Mouse (Mus musculus): ENCODE results near the gene Bahcc1.

Bahcc1 gene

DNA sequence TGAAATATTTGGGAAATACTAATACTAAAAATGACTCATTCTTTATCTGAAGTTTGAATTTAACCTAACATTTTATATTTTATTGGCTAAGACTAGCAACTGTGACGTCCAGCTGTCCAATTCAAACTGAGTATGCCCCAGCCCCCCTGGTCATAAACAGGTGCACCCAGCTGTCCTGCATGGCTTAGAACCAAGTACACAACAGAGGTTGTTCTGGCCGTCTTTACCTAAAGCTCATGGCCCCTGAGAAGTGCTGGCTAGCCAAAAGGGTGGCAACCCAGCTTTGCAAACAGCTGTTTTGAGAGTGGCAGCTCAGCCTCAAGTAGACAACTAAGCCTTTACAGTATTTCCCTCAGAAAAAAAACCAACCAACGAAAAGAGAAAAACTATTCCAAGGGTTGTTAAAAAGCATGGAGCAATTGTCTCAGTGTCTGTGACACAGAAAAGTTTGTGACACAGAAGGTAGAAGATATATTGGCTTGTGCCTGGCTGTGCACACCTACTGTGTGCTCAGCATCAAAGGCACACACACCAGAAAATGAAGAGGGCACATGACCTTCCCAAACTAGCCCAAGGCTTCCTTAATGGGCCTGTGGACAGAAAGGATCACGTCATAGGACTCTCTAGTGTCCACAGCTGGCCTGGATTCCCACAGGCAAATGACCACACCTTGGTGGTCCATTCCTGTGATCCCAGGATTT is 65.8 kb downstream of the Bahcc1 start:
- in situ Hi-C loops (cut with MboI; ENCODE audit: low pct_unique_long_range_greater_than_20kb in 1 of 2, low sequenced_read_pairs in 2 of 2, unreplicated experiment in 1 of 2): no loop called here

DNA sequence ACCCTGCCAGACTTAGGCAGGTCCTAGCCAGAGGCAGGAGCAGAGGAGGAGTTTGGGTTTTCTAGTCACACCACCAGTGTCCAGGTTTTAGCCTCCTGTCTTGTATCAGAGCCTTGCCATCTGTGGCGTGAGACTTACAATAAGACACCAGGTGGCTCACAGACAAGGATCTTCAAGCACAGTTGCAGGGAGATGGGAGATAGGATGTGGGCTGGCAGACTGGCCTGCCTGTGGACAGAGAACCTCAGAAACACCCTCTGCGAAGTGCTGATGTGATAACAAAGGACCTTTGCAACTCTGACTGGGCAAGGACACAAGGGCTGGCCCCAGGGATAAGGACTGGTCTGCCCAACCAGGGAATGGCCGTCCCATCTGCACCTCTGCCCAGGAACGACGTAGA is 66.7 kb downstream of the Bahcc1 start:
- in situ Hi-C loops (cut with MboI; ENCODE audit: low pct_unique_long_range_greater_than_20kb in 1 of 2, low sequenced_read_pairs in 2 of 2, unreplicated experiment in 1 of 2): no loop called here

GRCm38 (mm10) chr11:120303119-120303518 is 70.4 kb downstream of the Bahcc1 start:
- in situ Hi-C loops (cut with MboI; ENCODE audit: low pct_unique_long_range_greater_than_20kb in 1 of 2, low sequenced_read_pairs in 2 of 2, unreplicated experiment in 1 of 2): loop anchor here in 1 of 2 experiments (10.0 kb wide), 1 partner anchor 78 kb away; no protein-coding TSS in a partner anchor

DNA sequence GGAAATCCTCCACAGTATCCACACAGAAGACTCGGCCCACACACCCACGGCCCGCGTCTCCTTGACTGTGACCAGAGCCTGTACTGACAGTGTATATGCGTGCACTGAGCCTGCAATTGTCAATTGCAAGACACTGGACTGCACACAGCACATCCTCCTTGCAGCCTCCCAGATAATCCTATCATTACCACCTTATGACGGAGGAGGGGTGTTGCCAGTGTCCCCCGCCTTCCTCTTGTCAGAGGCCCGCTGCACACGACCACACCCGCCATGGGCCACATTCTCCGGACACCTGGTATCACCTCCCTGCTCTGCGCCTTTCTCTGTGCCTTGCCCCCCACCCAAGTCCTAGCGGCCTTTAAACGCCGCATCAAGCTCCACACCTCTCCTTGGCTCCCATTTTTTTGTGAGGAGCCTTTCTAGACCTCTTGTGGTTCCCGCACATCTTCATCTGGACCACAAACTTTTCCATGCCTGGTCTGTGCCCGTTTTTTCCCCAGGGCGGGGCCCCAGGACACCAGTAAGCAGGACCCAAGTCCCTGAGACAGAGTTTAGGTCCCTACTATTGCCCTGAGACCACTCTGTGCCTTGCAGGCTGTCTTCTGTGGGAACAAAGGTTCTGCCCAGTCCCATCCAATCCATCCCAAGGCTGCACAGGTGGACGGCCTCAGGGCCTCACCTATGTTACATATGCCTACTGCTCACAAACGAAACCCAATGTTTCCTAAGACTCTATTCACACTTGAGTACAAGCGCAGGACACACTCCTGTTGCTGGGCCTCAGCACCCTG is 71.0 kb downstream of the Bahcc1 start:
- in situ Hi-C loops (cut with MboI; ENCODE audit: low pct_unique_long_range_greater_than_20kb in 1 of 2, low sequenced_read_pairs in 2 of 2, unreplicated experiment in 1 of 2): loop anchor here in 1 of 2 experiments (10.0 kb wide), 1 partner anchor 79 kb away; no protein-coding TSS in a partner anchor

GRCm38 (mm10) chr11:120304350-120304694 is 71.6 kb downstream of the Bahcc1 start:
- in situ Hi-C loops (cut with MboI; ENCODE audit: low pct_unique_long_range_greater_than_20kb in 1 of 2, low sequenced_read_pairs in 2 of 2, unreplicated experiment in 1 of 2): loop anchor here in 1 of 2 experiments (10.0 kb wide), 1 partner anchor 80 kb away; no protein-coding TSS in a partner anchor

DNA sequence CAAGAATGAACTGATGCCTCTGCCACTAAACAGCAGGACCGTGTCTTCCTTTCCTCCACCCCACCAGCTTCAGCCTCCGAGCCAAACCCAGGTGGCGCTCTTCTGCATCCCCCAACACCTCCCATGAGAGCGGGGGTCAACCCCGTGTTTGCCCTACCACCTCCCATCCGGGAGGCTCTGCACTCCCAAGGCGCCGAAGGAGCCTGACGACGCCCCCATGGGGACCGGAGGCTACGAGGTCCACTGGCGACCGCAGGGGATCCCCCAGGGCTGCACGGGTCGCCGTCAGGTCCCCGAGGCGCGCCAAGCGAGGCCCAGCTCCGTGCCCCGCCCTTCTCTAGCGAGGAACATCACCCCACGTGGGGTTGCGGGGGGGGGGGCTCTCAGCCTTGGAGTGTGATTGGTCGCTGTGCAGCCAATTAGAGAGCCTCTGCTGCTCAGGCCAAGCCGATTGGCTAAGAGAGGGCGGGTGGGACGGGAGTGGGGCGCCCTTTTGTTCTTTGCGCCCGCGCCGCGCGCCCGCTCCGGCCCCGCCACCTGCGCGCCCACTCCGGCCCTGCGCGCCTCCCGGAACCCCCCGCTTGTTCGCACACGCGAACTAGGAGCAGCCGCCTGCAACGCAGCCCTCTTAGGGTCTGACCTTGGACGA is 72.3 kb downstream of the Bahcc1 start:
- in situ Hi-C loops (cut with MboI; ENCODE audit: low pct_unique_long_range_greater_than_20kb in 1 of 2, low sequenced_read_pairs in 2 of 2, unreplicated experiment in 1 of 2): loop anchor here in 1 of 2 experiments (10.0 kb wide), 1 partner anchor 80 kb away; no protein-coding TSS in a partner anchor

- in situ Hi-C loops (cut with MboI; ENCODE audit: low pct_unique_long_range_greater_than_20kb in 1 of 2, low sequenced_read_pairs in 2 of 2, unreplicated experiment in 1 of 2): loop anchor here in 1 of 2 experiments (10.0 kb wide), 1 partner anchor 81 kb away; no protein-coding TSS in a partner anchor
Observed at GRCm38 (mm10) chr11:120305535-120306365, 73.0 kb downstream of the Bahcc1 start.

- in situ Hi-C loops (cut with MboI; ENCODE audit: low pct_unique_long_range_greater_than_20kb in 1 of 2, low sequenced_read_pairs in 2 of 2, unreplicated experiment in 1 of 2): loop anchor here in 1 of 2 experiments (10.0 kb wide), 1 partner anchor 82 kb away; no protein-coding TSS in a partner anchor
Observed at GRCm38 (mm10) chr11:120306366-120307131, 73.8 kb downstream of the Bahcc1 start.

GRCm38 (mm10) chr11:120307132-120307413 is 74.3 kb downstream of the Bahcc1 start:
- in situ Hi-C loops (cut with MboI; ENCODE audit: low pct_unique_long_range_greater_than_20kb in 1 of 2, low sequenced_read_pairs in 2 of 2, unreplicated experiment in 1 of 2): loop anchor here in 1 of 2 experiments (10.0 kb wide), 1 partner anchor 82 kb away; no protein-coding TSS in a partner anchor

GRCm38 (mm10) chr11:120307566-120308430 is 75.1 kb downstream of the Bahcc1 start:
- in situ Hi-C loops (cut with MboI; ENCODE audit: low pct_unique_long_range_greater_than_20kb in 1 of 2, low sequenced_read_pairs in 2 of 2, unreplicated experiment in 1 of 2): loop anchor here in 1 of 2 experiments (10.0 kb wide), 1 partner anchor 83 kb away; no protein-coding TSS in a partner anchor

DNA sequence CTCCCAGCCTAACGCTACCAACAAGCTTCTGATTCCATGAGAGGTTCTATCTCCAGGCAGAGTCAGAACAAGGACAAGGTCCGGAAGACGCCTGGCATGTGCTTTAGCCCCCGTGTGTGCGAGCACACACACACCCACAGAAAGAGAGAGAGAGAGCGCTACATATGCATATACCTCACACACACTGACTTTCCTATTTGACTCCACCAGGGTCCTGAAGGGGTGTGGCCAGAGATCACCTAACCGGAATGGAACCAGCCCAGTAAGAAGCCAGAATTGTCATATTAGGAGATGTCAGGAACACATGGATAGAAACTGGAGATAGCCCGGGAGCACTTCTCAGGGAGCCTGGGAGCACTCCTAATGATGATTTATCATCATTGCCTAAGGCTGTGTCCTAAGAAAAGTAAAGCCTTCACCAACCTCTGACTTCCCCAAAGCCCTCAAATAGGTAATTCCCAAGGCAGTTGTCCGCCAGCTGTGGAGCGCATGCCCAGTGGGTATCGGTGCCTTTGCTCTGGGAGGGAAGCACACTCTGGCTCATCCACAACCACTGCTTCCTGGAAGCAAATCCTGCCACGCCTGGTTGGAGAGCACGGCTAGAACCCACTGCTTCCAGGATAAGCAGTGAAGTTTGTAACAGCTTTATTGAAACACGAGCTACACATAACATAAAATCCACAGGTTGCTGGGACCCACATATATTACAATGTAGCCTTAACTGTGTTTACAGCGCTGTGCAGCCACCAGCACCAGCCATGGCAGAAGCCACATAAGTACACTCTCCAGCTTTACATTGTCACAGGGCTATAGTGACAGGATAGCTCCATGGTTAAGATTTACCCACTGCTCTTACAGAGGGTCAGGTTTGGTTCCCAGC is 75.9 kb downstream of the Bahcc1 start:
- in situ Hi-C loops (cut with MboI; ENCODE audit: low pct_unique_long_range_greater_than_20kb in 1 of 2, low sequenced_read_pairs in 2 of 2, unreplicated experiment in 1 of 2): loop anchor here in 1 of 2 experiments (10.0 kb wide), 1 partner anchor 84 kb away; no protein-coding TSS in a partner anchor

GRCm38 (mm10) chr11:120310813-120311312 is 78.1 kb downstream of the Bahcc1 start:
- in situ Hi-C loops (cut with MboI; ENCODE audit: low pct_unique_long_range_greater_than_20kb in 1 of 2, low sequenced_read_pairs in 2 of 2, unreplicated experiment in 1 of 2): no loop called here

- in situ Hi-C loops (cut with MboI; ENCODE audit: low pct_unique_long_range_greater_than_20kb in 1 of 2, low sequenced_read_pairs in 2 of 2, unreplicated experiment in 1 of 2): no loop called here
Observed at GRCm38 (mm10) chr11:120311561-120311960, 78.8 kb downstream of the Bahcc1 start.

GRCm38 (mm10) chr11:120312069-120312468 is 79.3 kb downstream of the Bahcc1 start:
- in situ Hi-C loops (cut with MboI; ENCODE audit: low pct_unique_long_range_greater_than_20kb in 1 of 2, low sequenced_read_pairs in 2 of 2, unreplicated experiment in 1 of 2): no loop called here

- in situ Hi-C loops (cut with MboI; ENCODE audit: low pct_unique_long_range_greater_than_20kb in 1 of 2, low sequenced_read_pairs in 2 of 2, unreplicated experiment in 1 of 2): no loop called here
Observed at GRCm38 (mm10) chr11:120313906-120314685, 81.3 kb downstream of the Bahcc1 start.

Data from mouse embryonic stem cell (cell line).